Mouse (Mus musculus) lung, postnatal 0 days (tissue): ENCODE results near the gene Sytl1.

ENCODE experiments used
- CTCF ChIP-seq: IDR thresholded peaks from 2 replicates; pipeline ENCODE4 v1.5.1; 2016; ENCODE audit warnings: antibody characterized with exemption, mild to moderate bottlenecking
- EP300 ChIP-seq: IDR thresholded peaks from 2 replicates; pipeline ENCODE4 v1.6.1; 2016; ENCODE audit warnings: antibody characterized with exemption, mild to moderate bottlenecking, control low read depth

DNA sequence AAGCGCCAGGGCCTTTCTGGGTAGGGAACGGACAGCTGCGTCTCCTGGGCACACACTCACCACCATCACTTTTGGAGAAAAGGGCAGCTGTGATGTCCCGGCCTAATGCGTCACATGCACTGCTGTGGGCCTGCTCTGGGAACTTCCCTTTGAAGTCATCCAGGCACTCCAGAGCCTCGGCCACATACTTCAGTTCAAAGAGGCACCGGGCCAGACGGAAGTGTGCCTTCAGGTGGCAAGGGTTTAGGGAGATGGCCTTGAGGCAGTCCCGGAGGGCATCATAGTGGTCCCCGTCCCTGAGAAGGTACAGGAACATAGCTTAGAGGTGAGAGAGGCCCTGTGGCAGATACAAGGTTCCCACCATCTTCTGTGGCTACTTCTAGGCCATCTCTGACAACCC is 34.4 kb upstream of the Sytl1 start:
- no peak for TF ChIP-seq CTCF
- TF ChIP-seq EP300, result no peak
